Mouse (Mus musculus): ENCODE measurements around the gene Gpn3. TPM values are rescaled to one million over a fixed set of nuclear protein-coding genes. Genes with fewer than 3 reads are reported as not detected.

Gpn3 gene
- polyA plus RNA-seq, 1 experiment = 15.7 TPM

DNA sequence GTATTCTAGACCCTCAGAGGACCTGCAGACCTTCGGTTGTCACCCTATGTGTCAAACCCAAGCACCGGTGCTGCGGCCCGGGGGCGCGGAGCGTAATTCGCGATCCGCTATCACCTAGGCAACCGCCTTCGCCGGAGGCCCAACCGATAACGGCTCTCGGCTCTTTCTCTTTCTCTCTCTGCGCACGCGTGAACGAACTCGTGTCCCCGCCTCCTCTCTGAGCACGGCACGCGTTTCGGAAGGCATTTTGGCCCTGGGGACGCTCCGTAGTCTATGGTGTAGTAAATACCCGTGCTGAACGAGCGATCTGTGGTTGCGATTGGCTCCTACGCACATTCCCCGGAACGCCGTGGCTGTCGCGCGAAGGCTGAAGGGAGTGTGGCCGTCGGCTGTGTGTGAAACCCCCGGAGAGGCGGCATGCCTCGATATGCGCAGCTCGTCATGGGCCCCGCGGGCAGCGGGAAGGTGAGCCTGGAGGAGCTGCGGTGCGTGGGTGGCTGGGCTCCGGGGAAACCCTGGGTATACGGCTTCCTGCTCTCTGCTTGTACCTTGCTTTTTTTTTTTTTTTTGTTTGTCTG, 605 bp downstream of the Gpn3 start, which contains the start of gene Fam216a:
Gene Fam216a (minus strand): TSS at position 173 of the 578 bp plus-strand sequence.
- H3K4me1 ChIP-seq (ENCODE audit: control insufficient read depth, insufficient read depth, insufficient read length, low read length) = no peaks in the 10 kb centered on the region
- H3K4me3 ChIP-seq (ENCODE audit: insufficient read depth, low read depth, low read length) = peak within 1 kb of the TSS; percentile 79
- H3K27ac ChIP-seq (replicated peaks; ENCODE audit: low read depth, low read length) = peak within 1 kb of the TSS; percentile 45; the same call in 1 of the 2 replicates

DNA sequence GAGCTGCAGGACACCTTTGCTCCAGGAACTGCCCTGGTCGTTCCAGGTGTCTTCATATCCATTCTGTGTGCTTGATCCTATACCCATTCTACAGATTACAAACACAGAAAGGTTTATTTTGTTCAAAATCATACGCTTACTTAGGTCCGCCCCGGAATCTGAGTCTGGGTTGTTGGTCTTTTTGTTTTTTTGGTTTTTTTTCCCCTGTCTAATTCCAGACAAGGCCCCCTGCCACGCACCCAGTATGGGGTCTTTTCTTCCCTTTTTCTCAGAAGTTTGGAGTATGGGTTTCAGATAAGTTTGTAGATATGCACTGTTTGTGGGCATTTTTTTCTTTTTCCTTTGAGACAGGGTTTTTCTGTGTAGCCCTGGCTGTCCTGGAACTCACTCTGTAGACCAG, 1.2 kb downstream of the Gpn3 start:
- Histone ChIP-seq H3K4me1 (ENCODE audit: control insufficient read depth, insufficient read depth, insufficient read length, low read length) (no peaks in the 10 kb centered on the region), H3K4me3 (ENCODE audit: insufficient read depth, low read depth, low read length) (peak overlapping the region; percentile 79), H3K27ac (replicated peaks; ENCODE audit: low read depth, low read length) (no peak overlapping the region)

DNA sequence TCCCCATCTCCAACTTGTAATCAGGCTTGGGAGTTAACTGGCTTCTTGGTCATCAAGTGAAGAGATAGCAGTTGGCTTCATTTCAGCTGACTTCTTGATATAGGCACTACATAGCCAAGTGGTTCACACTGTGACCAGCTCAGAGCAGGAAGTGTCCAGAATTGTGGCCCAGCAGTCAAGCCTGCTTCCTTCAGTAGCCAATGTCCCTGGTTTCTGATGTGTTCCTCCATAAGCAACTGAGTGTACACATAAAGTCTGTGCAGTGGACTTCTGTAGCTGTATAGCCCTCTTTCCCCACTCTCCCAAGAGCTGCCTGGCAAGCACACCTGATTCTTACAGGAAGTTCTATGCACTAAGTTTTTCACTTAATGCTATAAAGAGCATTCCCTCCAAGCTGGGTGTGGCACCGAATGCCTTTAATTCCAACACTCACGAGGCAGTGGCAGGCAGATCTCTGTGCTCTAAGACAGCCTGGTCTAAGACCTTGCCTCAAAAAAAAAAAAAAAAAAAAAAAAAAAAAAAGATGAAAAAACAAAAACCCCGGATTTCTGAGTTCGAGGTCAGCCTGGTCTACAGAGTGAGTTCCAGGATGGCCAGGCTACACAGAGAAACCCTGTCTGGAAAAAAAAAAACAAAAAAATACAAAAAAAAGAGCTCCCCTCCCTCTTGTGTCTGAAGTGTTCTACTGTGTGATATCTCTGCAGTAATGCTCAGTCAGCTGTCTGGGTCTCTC, 5.6 kb downstream of the Gpn3 start:
- Histone ChIP-seq H3K4me3 (ENCODE audit: insufficient read depth, low read depth, low read length) (no peak overlapping the region), H3K27ac (replicated peaks; ENCODE audit: low read depth, low read length) (no peak overlapping the region), H3K4me1 (ENCODE audit: control insufficient read depth, insufficient read depth, insufficient read length, low read length) (no peaks in the 10 kb centered on the region)

DNA sequence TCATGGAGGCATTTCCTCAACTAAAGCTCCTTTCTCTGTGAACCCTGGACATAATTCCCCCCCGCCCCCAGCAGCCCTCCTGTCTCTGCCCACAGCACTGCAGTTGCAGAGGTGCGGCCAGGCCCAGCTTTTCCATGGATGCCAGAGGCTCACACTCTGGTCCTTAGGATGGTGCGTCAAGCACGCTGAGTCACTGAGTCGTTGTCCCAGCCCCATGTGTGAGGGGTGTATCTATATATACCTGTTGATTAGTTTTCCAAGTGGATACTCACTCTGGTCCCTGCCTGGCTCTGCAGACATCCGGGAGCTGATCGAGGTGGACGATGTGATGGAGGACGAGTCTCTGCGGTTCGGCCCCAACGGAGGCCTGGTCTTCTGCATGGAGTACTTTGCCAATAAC, 6.5 kb downstream of the Gpn3 start:
- no peaks in the 10 kb centered on the region for H3K4me1 ChIP-seq (ENCODE audit: control insufficient read depth, insufficient read depth, insufficient read length, low read length)
- H3K4me3 ChIP-seq (ENCODE audit: insufficient read depth, low read depth, low read length) = no peak overlapping the region
- no peak overlapping the region for H3K27ac ChIP-seq (replicated peaks; ENCODE audit: low read depth, low read length)

DNA sequence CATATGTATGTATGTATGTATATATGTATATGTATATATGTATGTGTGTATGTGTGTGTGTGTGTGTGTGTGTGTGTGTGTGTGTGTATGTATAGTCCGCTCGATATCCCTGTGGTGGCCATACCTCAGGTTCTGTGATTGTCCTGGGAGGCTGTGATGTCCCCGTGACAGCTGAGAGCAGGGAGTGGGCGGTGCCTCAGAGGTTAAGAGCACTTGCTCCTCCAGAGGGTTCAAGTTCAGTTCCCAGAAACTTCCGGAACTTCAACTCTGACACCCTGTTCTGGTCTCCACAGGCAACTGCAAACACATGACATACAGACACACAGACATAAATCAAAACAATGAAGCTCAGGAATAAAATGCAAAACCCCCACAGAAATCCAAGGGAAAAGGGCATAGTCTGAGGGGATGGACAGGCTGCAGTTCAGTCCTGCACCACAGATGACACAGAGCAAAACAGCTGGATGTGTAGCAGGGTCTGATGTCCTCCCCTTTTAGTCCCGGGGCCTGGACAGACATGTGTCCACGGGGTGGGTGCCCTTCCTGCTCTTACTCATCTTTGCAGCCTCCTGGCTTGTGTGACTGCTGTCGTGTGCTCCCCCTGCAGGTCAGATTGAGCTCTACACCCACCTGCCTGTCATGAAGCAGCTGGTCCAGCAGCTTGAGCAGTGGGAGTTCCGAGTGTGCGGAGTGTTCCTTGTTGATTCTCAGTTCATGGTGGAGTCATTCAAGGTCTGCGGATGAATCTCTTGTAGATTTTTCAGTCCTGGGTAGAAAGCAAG, 7.9 kb downstream of the Gpn3 start:
- Histone ChIP-seq H3K4me3 (ENCODE audit: insufficient read depth, low read depth, low read length) (no peak overlapping the region), H3K27ac (replicated peaks; ENCODE audit: low read depth, low read length) (no peak overlapping the region), H3K4me1 (ENCODE audit: control insufficient read depth, insufficient read depth, insufficient read length, low read length) (no peaks in the 10 kb centered on the region)

DNA sequence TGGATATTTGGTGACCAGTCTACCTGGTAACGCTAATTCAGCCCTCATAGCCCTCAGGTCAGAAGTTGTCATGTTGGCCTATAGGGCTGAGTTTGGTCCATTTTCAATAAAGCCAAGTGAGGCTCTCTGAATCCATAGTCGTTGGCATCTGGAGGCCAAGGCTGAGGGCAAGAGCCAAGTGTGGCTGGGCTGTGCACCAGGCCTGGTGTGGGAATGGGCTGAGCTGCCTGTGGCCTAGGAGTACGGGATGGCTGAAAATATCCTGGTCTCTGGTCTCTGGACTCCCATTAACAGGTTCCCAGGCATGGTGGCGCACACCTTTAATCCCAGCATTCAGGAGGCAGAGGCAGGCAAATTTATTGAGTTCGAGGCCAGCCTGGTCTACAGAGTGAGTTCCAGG, 18.3 kb downstream of the Gpn3 start:
- Histone ChIP-seq H3K4me1 (ENCODE audit: control insufficient read depth, insufficient read depth, insufficient read length, low read length) (peaks cover 7% of the 10 kb centered on the region; the same call in 1 of the 2 replicates), H3K27ac (replicated peaks; ENCODE audit: low read depth, low read length) (no peak overlapping the region), H3K4me3 (ENCODE audit: insufficient read depth, low read depth, low read length) (no peak overlapping the region)

DNA sequence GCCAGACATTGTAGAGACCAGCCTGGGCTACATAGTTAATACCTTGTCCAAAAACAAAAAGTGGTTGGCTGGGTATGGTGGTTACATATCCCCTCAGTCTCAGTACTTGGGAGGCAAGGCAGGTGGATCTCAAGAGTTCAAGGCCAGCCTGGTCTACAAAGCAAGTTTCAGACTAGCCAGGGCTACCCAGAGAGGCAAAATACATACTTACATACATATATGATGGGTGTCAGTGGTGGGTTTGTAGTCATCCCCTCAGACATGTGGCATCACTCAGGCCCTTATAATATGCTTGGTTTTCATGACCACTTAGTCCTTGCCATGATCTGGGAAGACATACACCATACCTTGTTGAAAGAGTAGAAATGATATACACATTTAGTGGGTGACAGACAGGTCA, 19.0 kb downstream of the Gpn3 start:
- H3K4me1 ChIP-seq (ENCODE audit: control insufficient read depth, insufficient read depth, insufficient read length, low read length) = peaks cover 7% of the 10 kb centered on the region; the same call in 1 of the 2 replicates
- no peak overlapping the region for H3K27ac ChIP-seq (replicated peaks; ENCODE audit: low read depth, low read length)
- no peak overlapping the region for H3K4me3 ChIP-seq (ENCODE audit: insufficient read depth, low read depth, low read length)

DNA sequence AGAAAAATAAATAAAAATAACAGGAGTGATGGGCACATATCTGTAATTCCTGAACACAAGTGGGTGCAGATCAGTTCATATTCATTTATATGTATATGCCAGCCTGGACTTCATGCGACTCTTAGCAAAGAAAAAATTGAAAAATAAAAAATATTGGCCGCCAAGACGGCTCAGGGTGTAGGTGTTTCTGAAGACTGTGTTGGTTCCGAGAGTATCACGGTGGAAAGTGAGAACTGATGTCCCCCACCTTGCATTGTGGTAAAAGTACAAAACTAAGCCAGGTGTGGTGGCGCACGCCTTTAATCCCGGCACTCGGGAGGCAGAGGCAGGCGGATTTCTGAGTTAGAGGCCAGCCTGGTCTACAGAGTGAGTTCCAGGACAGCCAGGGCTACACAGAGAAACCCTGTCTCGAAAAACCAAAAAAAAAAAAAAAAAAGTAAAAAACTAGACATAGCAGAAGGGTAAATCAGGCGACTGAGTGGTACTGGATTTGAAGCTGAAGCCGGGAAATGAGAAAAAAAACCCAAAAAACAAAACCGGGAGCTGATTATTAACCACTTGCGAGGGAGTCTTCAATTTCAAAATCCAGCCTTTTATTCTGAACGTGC, 19.6 kb downstream of the Gpn3 start:
- no peak overlapping the region for H3K27ac ChIP-seq (replicated peaks; ENCODE audit: low read depth, low read length)
- H3K4me1 ChIP-seq (ENCODE audit: control insufficient read depth, insufficient read depth, insufficient read length, low read length) = peaks cover 7% of the 10 kb centered on the region; the same call in 1 of the 2 replicates
- no peak overlapping the region for H3K4me3 ChIP-seq (ENCODE audit: insufficient read depth, low read depth, low read length)

DNA sequence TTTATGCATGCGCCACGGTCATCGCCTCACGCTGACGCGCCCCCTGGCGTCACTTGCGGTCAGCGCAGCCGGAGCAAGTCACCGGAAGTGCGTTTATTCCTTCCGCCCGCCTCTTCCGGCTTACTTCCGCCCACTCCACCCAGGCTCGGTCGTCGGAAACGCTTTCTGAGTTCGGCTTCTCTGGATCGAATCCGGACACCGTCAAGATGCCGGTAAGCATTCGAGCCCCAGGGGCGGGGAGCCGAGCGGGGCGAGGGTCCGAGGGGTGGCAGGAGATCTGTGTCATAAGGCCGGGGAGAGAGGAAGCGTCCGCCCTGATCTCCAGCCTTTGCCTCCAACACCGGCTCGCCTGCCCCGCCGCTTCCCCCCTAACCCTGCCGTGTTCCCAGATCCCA, 20.1 kb downstream of the Gpn3 start, which contains the start of gene Arpc3:
Gene Arpc3 (plus strand): TSS at position 93 of the 395 bp plus-strand sequence.
- H3K27ac ChIP-seq (replicated peaks; ENCODE audit: low read depth, low read length) = peak within 1 kb of the TSS; percentile 89
- peak within 1 kb of the TSS; percentile 85 for H3K4me3 ChIP-seq (ENCODE audit: insufficient read depth, low read depth, low read length)
- H3K4me1 ChIP-seq (ENCODE audit: control insufficient read depth, insufficient read depth, insufficient read length, low read length) = peaks cover 7% of the 10 kb centered on the region; the same call in 1 of the 2 replicates

DNA sequence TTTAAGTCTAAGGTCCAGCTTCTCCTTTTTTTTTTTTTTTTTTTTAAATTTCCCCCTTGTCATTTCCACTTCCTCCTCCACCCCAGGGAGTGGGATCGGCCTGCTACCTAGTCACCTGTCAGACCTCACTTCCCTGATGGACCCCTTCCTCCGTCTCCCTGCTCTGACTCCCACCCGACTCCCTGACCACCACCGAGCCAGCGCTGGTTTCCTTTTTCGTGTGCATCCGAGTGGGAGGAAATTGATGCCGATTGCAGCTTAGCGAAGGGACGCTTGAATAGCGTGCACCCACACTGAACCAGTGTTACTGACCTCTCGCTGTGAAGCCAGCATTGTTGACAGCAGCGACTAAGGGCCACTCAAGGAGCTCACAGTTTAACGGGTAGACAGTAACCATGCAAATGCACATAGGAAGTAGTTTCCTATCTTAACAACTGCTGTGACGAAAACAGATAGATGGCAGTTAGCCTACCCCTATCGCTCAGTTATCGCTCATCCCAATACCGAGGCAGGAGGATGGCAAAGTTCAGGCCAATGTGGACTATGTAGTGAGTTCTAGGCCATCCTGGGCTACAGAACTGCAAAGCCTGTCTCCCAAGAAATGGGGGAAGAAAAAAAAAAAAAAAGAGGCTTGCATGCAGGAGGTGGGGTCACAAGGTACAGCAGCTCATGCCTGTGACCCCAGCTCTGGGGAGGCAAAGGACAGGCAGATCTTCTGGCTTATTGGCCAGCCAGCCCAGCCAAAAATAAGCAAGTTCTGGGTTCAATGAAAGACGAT, 20.7 kb downstream of the Gpn3 start:
- Histone ChIP-seq H3K4me1 (ENCODE audit: control insufficient read depth, insufficient read depth, insufficient read length, low read length) (peaks cover 7% of the 10 kb centered on the region; the same call in 1 of the 2 replicates), H3K4me3 (ENCODE audit: insufficient read depth, low read depth, low read length) (peak overlapping the region; percentile 85), H3K27ac (replicated peaks; ENCODE audit: low read depth, low read length) (peak overlapping the region; percentile 89)

DNA sequence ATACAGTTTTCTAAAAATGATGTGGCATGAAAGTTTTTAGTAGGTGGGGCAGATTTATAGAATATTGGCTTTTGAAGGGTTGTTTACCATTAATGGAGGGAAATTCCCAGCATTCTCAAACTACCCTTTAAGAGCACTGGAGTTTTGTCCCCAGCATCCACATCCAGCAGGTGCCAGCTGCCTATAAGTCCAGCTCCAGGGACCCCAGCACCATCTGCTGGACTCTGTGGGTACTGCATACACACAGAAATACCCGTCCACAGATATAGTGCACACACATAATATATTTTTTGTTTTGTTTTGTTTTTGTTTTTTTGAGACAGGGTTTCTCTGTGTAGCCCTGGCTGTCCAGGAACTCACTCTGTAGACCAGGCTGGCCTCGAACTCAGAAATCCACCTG, 22.2 kb downstream of the Gpn3 start:
- peaks cover 11% of the 10 kb centered on the region; the same call in 1 of the 2 replicates for H3K4me1 ChIP-seq (ENCODE audit: control insufficient read depth, insufficient read depth, insufficient read length, low read length)
- H3K4me3 ChIP-seq (ENCODE audit: insufficient read depth, low read depth, low read length) = no peak overlapping the region
- no peak overlapping the region for H3K27ac ChIP-seq (replicated peaks; ENCODE audit: low read depth, low read length)

DNA sequence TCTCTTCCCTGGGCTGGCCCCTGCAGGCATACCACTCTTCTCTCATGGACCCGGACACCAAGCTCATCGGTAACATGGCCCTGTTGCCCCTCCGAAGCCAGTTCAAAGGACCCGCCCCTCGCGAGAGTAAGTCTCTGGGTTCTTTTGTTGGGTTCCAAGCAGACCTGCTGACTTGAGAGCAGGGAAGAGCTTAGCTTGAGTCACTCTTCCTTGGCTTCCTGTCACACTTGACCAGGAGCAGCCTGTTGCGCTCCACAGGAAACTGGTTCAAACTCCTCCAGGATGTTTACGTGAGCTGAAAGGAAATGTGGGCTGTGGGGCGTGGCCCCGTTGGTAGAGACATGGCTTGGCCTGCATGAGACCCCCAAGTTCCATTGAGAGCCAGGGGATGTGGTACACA, 25.1 kb downstream of the Gpn3 start:
- H3K4me3 ChIP-seq (ENCODE audit: insufficient read depth, low read depth, low read length) = peak overlapping the region; percentile 56
- peaks cover 18% of the 10 kb centered on the region for H3K4me1 ChIP-seq (ENCODE audit: control insufficient read depth, insufficient read depth, insufficient read length, low read length)
- peak overlapping the region; percentile 96 for H3K27ac ChIP-seq (replicated peaks; ENCODE audit: low read depth, low read length)

DNA sequence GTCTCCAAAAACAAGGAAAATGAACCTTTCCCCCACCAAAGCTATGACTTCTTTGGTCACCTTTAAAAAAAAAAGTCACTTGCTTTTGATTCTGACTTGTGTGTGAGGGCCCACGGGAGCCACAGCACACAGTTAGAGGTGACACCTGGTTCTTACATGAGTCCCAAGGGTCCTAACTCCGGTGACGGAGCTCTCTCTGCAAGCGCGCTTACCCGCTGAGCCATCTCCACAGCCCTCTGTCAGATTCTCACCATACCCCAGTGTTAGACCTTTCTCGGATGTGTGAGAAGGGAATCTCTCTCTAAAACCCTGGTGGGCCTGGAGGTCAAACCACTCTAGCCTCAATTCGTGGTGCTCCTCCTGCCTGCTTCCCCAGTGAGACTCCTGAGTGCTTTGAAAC, 25.8 kb downstream of the Gpn3 start:
- peaks cover 18% of the 10 kb centered on the region for H3K4me1 ChIP-seq (ENCODE audit: control insufficient read depth, insufficient read depth, insufficient read length, low read length)
- peak overlapping the region; percentile 96 for H3K27ac ChIP-seq (replicated peaks; ENCODE audit: low read depth, low read length)
- H3K4me3 ChIP-seq (ENCODE audit: insufficient read depth, low read depth, low read length) = peak overlapping the region; percentile 14

DNA sequence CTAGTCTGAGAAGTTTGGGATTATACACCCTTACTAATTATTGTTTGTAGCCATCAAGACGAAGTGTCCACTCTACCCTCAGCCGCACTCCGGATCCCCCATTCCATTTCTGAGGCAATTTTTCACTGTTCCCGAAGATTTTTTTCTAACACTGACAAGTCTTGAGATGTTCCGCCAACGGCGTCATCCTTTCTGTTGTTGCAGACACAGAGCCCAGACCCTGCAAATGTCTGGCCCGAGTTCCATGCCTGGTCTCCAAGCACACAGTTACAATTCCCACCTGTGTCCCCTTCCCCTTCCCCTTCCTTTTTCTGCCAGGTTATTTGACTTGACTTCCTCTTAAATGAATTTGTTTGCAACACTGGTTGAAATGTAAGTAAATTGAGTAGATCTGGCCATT, 28.2 kb downstream of the Gpn3 start:
- Histone ChIP-seq H3K27ac (replicated peaks; ENCODE audit: low read depth, low read length) (peak overlapping the region; percentile 72), H3K4me1 (ENCODE audit: control insufficient read depth, insufficient read depth, insufficient read length, low read length) (peaks cover 12% of the 10 kb centered on the region), H3K4me3 (ENCODE audit: insufficient read depth, low read depth, low read length) (no peak overlapping the region)
